Mouse (Mus musculus) MEL (cell line): ENCODE results near the gene Rims1. TPM values are rescaled to one million over a fixed set of nuclear protein-coding genes. Genes with fewer than 3 reads are reported as not detected.

Experiments
- DNase-seq: peaks from one replicate; pipeline ENCODE4 v3.0.0; 2011; ENCODE audit warnings: low read depth, low spot score
- H3K27ac ChIP-seq: 2 replicates; pipeline ENCODE4 v1.5.1; 2012; ENCODE audit warnings: low read depth, mild to moderate bottlenecking, control low read depth, low read length, moderate library complexity; ENCODE audit not compliant: control insufficient read depth
- H3K27me3 ChIP-seq, 2 experiments: fragments of 150-350 bp in 1 of 2; sonication (generic) in 1 of 2; 2 replicates each; pipeline ENCODE4 v1.6.1; 2012; ENCODE audit warnings: low read length in 2 of 2, mild to moderate bottlenecking in 2 of 2, improper control_type of control experiment in 1 of 2, moderate library complexity in 1 of 2; ENCODE audit not compliant: insufficient read depth in 2 of 2, control insufficient read depth in 1 of 2
- H3K36me3 ChIP-seq, 2 experiments: 2 replicates each; pipeline ENCODE4 v1.6.1; 2012 to 2014; ENCODE audit warnings: low read length in 2 of 2, improper control_type of control experiment in 1 of 2, inconsistent platforms in 1 of 2, mild to moderate bottlenecking in 1 of 2; ENCODE audit not compliant: insufficient read depth in 2 of 2, control insufficient read depth in 1 of 2
- H3K4me1 ChIP-seq, 2 experiments: fragments of 150-350 bp in 1 of 2; sonication (generic) in 1 of 2; 2 replicates each; pipeline ENCODE4 v1.6.1; 2012; ENCODE audit warnings: low read length in 2 of 2, improper control_type of control experiment in 1 of 2, mild to moderate bottlenecking in 1 of 2; ENCODE audit not compliant: insufficient read depth in 2 of 2, control insufficient read depth in 1 of 2
- H3K4me3 ChIP-seq, 2 experiments: fragments of 150-350 bp in 1 of 2; sonication (generic) in 1 of 2; 2 replicates each; pipeline ENCODE4 v1.5.1; 2012; ENCODE audit warnings: low read depth in 2 of 2, low read length in 2 of 2, mild to moderate bottlenecking in 2 of 2, moderate library complexity in 2 of 2, control low read depth in 1 of 2, improper control_type of control experiment in 1 of 2; ENCODE audit not compliant: control insufficient read depth in 1 of 2, insufficient read depth in 1 of 2
- H3K79me2 ChIP-seq: 2 replicates; pipeline ENCODE4 v1.6.1; 2012; ENCODE audit warnings: mild to moderate bottlenecking, low read length, moderate library complexity; ENCODE audit not compliant: control insufficient read depth, poor library complexity, insufficient read depth
- H3K9ac ChIP-seq: 2 replicates; pipeline ENCODE4 v1.6.1; 2012; ENCODE audit warnings: low read depth, mild to moderate bottlenecking, control low read depth, low read length, moderate library complexity; ENCODE audit not compliant: control insufficient read depth, poor library complexity, severe bottlenecking
- H3K9me3 ChIP-seq: fragments of 150-350 bp; sonication (generic); replicated peaks from 2 replicates; pipeline ENCODE4 v1.6.1; 2012; ENCODE audit warnings: mild to moderate bottlenecking, low read length, improper control_type of control experiment, moderate library complexity; ENCODE audit not compliant: insufficient read depth
- CTCF ChIP-seq, 3 experiments: IDR thresholded peaks in 2 of 3; conservative IDR thresholded peaks in 1 of 3; 2 replicates each; pipeline ENCODE4 v1.5.1; 2011 to 2012; ENCODE audit warnings: low read length in 3 of 3, low read depth in 2 of 3, mild to moderate bottlenecking in 2 of 3, improper control_type of control experiment in 1 of 3, inconsistent platforms in 1 of 3, mixed read lengths in 1 of 3, moderate library complexity in 1 of 3; ENCODE audit not compliant: control insufficient read depth in 1 of 3, insufficient read depth in 1 of 3, poor library complexity in 1 of 3, severe bottlenecking in 1 of 3
- E2F4 ChIP-seq: IDR thresholded peaks from 2 replicates; pipeline ENCODE4 v1.6.1; 2011; ENCODE audit warnings: low read depth, low read length, improper control_type of control experiment, borderline replicate concordance
- ELF1 ChIP-seq: IDR thresholded peaks from 2 replicates; pipeline ENCODE4 v1.6.1; 2014; ENCODE audit warnings: low read depth, mild to moderate bottlenecking, inconsistent platforms, low read length, improper control_type of control experiment, moderate library complexity
- ETS1 ChIP-seq: IDR thresholded peaks from 2 replicates; pipeline ENCODE4 v1.6.1; 2012; ENCODE audit warnings: low read depth, mild to moderate bottlenecking, inconsistent platforms, low read length, improper control_type of control experiment, moderate library complexity
- GATA1 ChIP-seq: IDR thresholded peaks from 2 replicates; pipeline ENCODE4 v1.6.1; 2011; ENCODE audit warnings: low read depth, low read length, improper control_type of control experiment
- JUND ChIP-seq: IDR thresholded peaks from 2 replicates; pipeline ENCODE4 v1.6.1; 2011; ENCODE audit warnings: low read depth, mild to moderate bottlenecking, improper control_type of control experiment, low read length
- KAT2A ChIP-seq: conservative IDR thresholded peaks from 2 replicates; pipeline ENCODE4 v1.6.1; 2012; ENCODE audit warnings: low read depth, low read length, improper control_type of control experiment, inconsistent platforms
- MAFK ChIP-seq: IDR thresholded peaks from 2 replicates; pipeline ENCODE4 v1.6.1; 2011; ENCODE audit warnings: low read depth, mild to moderate bottlenecking, low read length, improper control_type of control experiment, borderline replicate concordance
- MAX ChIP-seq: IDR thresholded peaks from 2 replicates; pipeline ENCODE4 v1.6.1; 2011; ENCODE audit warnings: low read length, improper control_type of control experiment
- MAZ ChIP-seq: IDR thresholded peaks from 2 replicates; pipeline ENCODE4 v1.6.1; 2012; ENCODE audit warnings: low read depth, mild to moderate bottlenecking, inconsistent platforms, low read length, improper control_type of control experiment
- MEF2A ChIP-seq: IDR thresholded peaks from 2 replicates; pipeline ENCODE4 v1.6.1; 2014; ENCODE audit warnings: low read depth, mild to moderate bottlenecking, inconsistent platforms, low read length, improper control_type of control experiment; ENCODE audit not compliant: poor library complexity, insufficient replicate concordance, severe bottlenecking; ENCODE audit errors: extremely low read depth
- MXI1 ChIP-seq: IDR thresholded peaks from 2 replicates; pipeline ENCODE4 v1.6.1; 2011; ENCODE audit warnings: mild to moderate bottlenecking, low read depth, low read length, improper control_type of control experiment
- MYC ChIP-seq: IDR thresholded peaks from 2 replicates; pipeline ENCODE4 v1.6.1; 2011; ENCODE audit warnings: low read depth, mild to moderate bottlenecking, low read length, improper control_type of control experiment, moderate library complexity
- NELFE ChIP-seq: IDR thresholded peaks from 2 replicates; pipeline ENCODE4 v1.6.1; 2011; ENCODE audit warnings: low read depth, low read length, improper control_type of control experiment
- POLR2AphosphoS2 ChIP-seq: IDR thresholded peaks from 2 replicates; pipeline ENCODE4 v1.6.1; 2011; ENCODE audit warnings: low read length, improper control_type of control experiment
- POLR2AphosphoS5 ChIP-seq: IDR thresholded peaks from 2 replicates; pipeline ENCODE4 v1.6.1; 2012; ENCODE audit warnings: low read depth, borderline replicate concordance, mild to moderate bottlenecking, inconsistent platforms, low read length, moderate library complexity, mixed read lengths
- RAD21 ChIP-seq: IDR thresholded peaks from 2 replicates; pipeline ENCODE4 v1.6.1; 2011; ENCODE audit warnings: mild to moderate bottlenecking, low read depth, low read length, improper control_type of control experiment
- SIN3A ChIP-seq: IDR thresholded peaks from 2 replicates; pipeline ENCODE4 v1.6.1; 2012; ENCODE audit warnings: low read length, improper control_type of control experiment, inconsistent platforms
- SMC3 ChIP-seq: IDR thresholded peaks from 2 replicates; pipeline ENCODE4 v1.6.1; 2011; ENCODE audit warnings: low read depth, low read length, improper control_type of control experiment
- TCF12 ChIP-seq: IDR thresholded peaks from 2 replicates; pipeline ENCODE4 v1.6.1; 2014; ENCODE audit warnings: low read depth, mild to moderate bottlenecking, inconsistent platforms, low read length, improper control_type of control experiment, moderate library complexity
- UBTF ChIP-seq: IDR thresholded peaks from 2 replicates; pipeline ENCODE4 v1.6.1; 2012; ENCODE audit warnings: low read depth, mild to moderate bottlenecking, inconsistent platforms, low read length, improper control_type of control experiment, moderate library complexity, borderline replicate concordance; ENCODE audit not compliant: insufficient read depth
- USF1 ChIP-seq: IDR thresholded peaks from 2 replicates; pipeline ENCODE4 v1.6.1; 2014; ENCODE audit warnings: low read depth, mild to moderate bottlenecking, inconsistent platforms, low read length, improper control_type of control experiment, moderate library complexity
- USF2 ChIP-seq, 2 experiments: IDR thresholded peaks; 2 replicates each; pipeline ENCODE4 v1.6.1; 2011 to 2012; ENCODE audit warnings: improper control_type of control experiment in 2 of 2, low read length in 2 of 2, borderline replicate concordance in 1 of 2, inconsistent platforms in 1 of 2, low read depth in 1 of 2, mild to moderate bottlenecking in 1 of 2; ENCODE audit not compliant: insufficient read depth in 1 of 2
- ZKSCAN1 ChIP-seq: IDR thresholded peaks from 2 replicates; pipeline ENCODE4 v1.6.1; 2012; ENCODE audit warnings: low read depth, mild to moderate bottlenecking, inconsistent platforms, low read length, improper control_type of control experiment, moderate library complexity
- ZMIZ1 ChIP-seq: IDR thresholded peaks from 2 replicates; pipeline ENCODE4 v1.6.1; 2012; ENCODE audit warnings: low read depth, mild to moderate bottlenecking, inconsistent platforms, low read length, improper control_type of control experiment, moderate library complexity
- ZNF384 ChIP-seq: IDR thresholded peaks from 2 replicates; pipeline ENCODE4 v1.6.1; 2012; ENCODE audit warnings: low read depth, mild to moderate bottlenecking, inconsistent platforms, low read length, improper control_type of control experiment
- polyA plus RNA-seq, 2 experiments: library from polyadenylated mRNA; stranded (reverse) in 1 of 2; unstranded in 1 of 2; fragments of >175 nt in 1 of 2; fragments of >200 nt in 1 of 2; gene quantifications; 2 replicates each; pipeline versions ENCODE4 v1.2.1 to v1.2.4; 2012; ENCODE audit warnings: low replicate concordance in 2 of 2, low read depth in 1 of 2; ENCODE audit not compliant: insufficient read length in 2 of 2, insufficient read depth in 1 of 2, missing spikeins in 1 of 2
- total RNA-seq: library from RNA; depleted of rRNA; stranded (reverse); fragments of 300-350 nt; gene quantifications from 2 replicates; pipeline ENCODE4 v1.2.3, GENCODE M21; 2012

The Rims1 gene
- total and polyA plus RNA-seq, 3 experiments = 0.31 TPM; not detected in 2

GRCm38 (mm10) chr1:22386361-22386760 lies 419.4 kb downstream of the Rims1 start:
- Histone ChIP-seq H3K27me3 (no peaks in the 10 kb centered on the region), H3K27ac (no peak overlapping the region), H3K9me3 (no peaks in the 10 kb centered on the region), H3K4me1 (no peaks in the 10 kb centered on the region), H3K79me2 (no peaks in the 10 kb centered on the region), H3K36me3 (no peaks in the 10 kb centered on the region), H3K9ac (no peak overlapping the region), H3K4me3 (no peak overlapping the region)
- peak; percentile 11 for DNase-seq
- peak; percentile 6; the same call in 1 of the 2 replicates for TF ChIP-seq RAD21
- no peak for TF ChIP-seq USF2 (IDR thresholded peaks at IDR 0.05; ENCODE audit: borderline replicate concordance in 1 of 2, insufficient read depth in 1 of 2, low read depth in 1 of 2, low read length in 2 of 2)
- no peak for TF ChIP-seq SIN3A
- no peak for TF ChIP-seq POLR2AphosphoS5
- no peak for TF ChIP-seq MAFK
- no peak for TF ChIP-seq USF1
- no peak for TF ChIP-seq MAX
- no peak for TF ChIP-seq ELF1
- TF ChIP-seq POLR2AphosphoS2 = no peak
- TF ChIP-seq CTCF (IDR thresholded peaks at IDR 0.05 in 2 of 3, conservative IDR thresholded peaks at IDR 0.05 in 1 of 3; ENCODE audit: control insufficient read depth in 1 of 3, insufficient read depth in 1 of 3, low read depth in 2 of 3, low read length in 3 of 3, poor library complexity in 1 of 3, severe bottlenecking in 1 of 3) = peak in 2 of 3 experiments; percentile 12 to 30; a peak in 2 of 6 replicates
- TF ChIP-seq GATA1 = no peak
- TF ChIP-seq MEF2A = no peak
- no peak for TF ChIP-seq ZMIZ1
- no peak for TF ChIP-seq MYC
- TF ChIP-seq UBTF = no peak
- TF ChIP-seq ETS1 = no peak
- no peak for TF ChIP-seq KAT2A
- peak; percentile 22 for TF ChIP-seq SMC3
- no peak for TF ChIP-seq ZKSCAN1
- no peak for TF ChIP-seq E2F4
- no peak for TF ChIP-seq TCF12
- no peak for TF ChIP-seq JUND
- no peak for TF ChIP-seq ZNF384
- no peak for TF ChIP-seq MAZ
- no peak for TF ChIP-seq NELFE
- TF ChIP-seq MXI1 = no peak
